Mouse (Mus musculus): ENCODE results near the gene 5031439G07Rik.
A peak's percentile ranks its signal among the peaks of the same experiment; 100 is the strongest.
"Not testable (repeated sequence)": the region's sequence is repeated elsewhere in the genome, so short reads cannot be mapped to it uniquely, and the experiment has no call there.

5031439G07Rik gene

GRCm38 (mm10) chr15:84987874-84988825, at the start of gene 5031439G07Rik:
5031439G07Rik (minus strand) TSS chr15:84988551.
- peak; percentile 87 to 91 for DNase-seq (ENCODE audit: low spot score in 2 of 2)

DNA sequence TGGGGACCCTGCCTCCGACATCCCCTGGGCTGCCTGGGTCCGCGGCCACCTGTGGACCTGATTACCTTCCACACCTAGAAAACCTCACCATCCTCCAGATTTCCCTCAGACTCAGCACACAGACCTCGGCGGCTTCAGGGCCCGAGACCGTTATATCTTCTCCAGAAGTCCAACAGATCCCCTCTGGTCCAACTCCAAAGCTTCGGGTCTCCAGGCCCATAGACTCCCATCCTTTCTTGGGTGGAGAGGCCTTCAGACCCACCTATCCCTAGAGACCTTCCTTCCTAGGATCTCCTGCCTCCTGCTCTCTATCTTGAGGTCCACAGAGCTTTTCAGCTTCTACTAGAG, 49.0 kb upstream of the 5031439G07Rik start:
- DNase-seq (ENCODE audit: low spot score in 2 of 2) = no peak

GRCm38 (mm10) chr15:85036566-85037342, 48.4 kb upstream of the 5031439G07Rik start:
- peak; percentile 97 to 99 for DNase-seq (ENCODE audit: low spot score in 2 of 2)

GRCm38 (mm10) chr15:85033916-85034315, 45.6 kb upstream of the 5031439G07Rik start:
- not testable (repeated sequence) for DNase-seq (ENCODE audit: low spot score in 2 of 2)

GRCm38 (mm10) chr15:85031866-85032265, 43.5 kb upstream of the 5031439G07Rik start:
- DNase-seq (ENCODE audit: low spot score in 2 of 2) = no peak

DNA sequence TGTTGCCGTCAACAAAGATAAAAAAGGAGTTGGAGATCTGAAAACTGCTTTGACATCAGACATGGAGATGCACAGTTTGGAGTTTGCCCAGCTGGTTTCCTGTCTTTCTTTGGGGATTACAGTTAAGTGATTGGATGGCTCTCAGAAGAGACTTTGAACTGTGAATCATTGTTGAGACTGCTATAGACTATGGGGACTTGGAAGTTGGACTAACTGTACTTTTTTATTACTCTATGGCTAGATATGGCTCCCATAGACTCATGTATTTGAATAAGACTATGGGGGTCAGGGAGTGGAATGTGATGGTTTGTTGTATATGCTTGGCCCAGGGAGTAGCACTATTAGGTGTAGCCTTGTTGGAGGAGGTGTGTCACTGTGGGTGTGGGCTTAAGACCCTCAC, 42.3 kb upstream of the 5031439G07Rik start:
- not testable (repeated sequence) for DNase-seq (ENCODE audit: low spot score in 2 of 2)

GRCm38 (mm10) chr15:85028648-85029047, 40.3 kb upstream of the 5031439G07Rik start, which contains the start of gene Fam118a:
Fam118a (plus strand) TSS chr15:85028948.
- DNase-seq (ENCODE audit: low spot score in 2 of 2) = not testable (repeated sequence)

GRCm38 (mm10) chr15:85027740-85028139, 39.4 kb upstream of the 5031439G07Rik start:
- DNase-seq (ENCODE audit: low spot score in 2 of 2) = no peak

DNA sequence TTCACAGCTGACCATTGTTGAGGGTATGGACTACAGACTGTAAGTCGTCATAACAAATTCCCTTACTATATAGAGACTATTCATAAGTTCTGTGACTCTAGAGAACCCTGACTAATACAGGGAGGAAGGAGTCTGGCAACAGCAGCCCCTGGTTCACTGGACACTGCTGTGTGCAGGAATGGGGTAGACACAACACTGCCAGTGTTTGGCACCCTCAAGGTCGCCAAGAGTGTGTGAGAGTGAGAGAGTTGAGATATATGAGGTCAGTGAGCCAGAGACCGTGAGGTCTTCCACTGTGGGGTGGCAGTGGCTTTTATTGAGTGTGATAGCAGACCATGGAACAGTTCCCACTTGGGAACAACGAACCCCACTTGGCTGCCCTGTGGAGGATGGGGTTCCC, 37.8 kb upstream of the 5031439G07Rik start:
- DNase-seq (ENCODE audit: low spot score in 2 of 2) = no peak

DNA sequence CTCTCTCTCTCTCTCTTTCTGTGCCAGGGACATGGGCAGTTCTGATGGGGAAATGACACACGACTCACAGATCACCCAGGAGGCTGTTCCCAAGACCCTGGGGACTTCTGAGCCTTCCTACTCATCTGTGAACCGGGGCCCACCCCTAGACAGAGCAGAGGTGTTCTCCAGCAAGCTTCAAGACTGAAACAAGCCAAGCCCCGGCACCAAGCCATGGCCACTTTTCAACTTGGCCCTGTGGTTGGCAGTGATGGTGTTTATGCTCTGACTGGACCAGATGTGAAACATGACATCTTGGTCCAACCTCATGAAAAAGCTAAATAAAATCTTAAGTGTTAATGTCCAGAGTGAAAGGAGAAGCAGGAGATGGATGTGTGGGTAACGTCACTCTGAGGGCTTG, 33.9 kb upstream of the 5031439G07Rik start:
- DNase-seq (ENCODE audit: low spot score in 2 of 2) = no peak

- DNase-seq (ENCODE audit: low spot score in 2 of 2) = no peak
Measured at GRCm38 (mm10) chr15:85016951-85017664, 28.8 kb upstream of the 5031439G07Rik start, which contains the start of gene Upk3a. Upk3a (plus strand) TSS chr15:85017141.

DNA sequence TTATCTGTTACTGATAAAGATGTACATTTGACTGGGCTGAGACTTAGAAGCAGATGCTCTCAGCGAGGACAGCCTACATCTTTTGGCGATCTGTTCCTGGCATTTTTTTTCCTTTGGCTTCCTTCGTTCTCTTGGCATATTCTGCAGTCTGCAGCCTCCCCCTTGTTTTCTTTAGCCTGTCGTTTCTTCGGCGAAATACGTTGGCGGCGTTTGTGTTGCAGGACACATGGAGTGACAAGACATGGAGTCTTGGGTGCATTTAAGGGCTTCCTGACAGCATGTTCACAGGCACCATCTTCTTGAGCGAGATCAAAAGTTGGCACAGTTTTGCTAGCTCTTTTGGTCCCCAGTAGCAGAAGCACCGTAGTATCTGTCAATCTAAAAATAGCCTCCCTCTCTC, 27.4 kb upstream of the 5031439G07Rik start:
- no peak for DNase-seq (ENCODE audit: low spot score in 2 of 2)

GRCm38 (mm10) chr15:85012662-85013054, 24.3 kb upstream of the 5031439G07Rik start:
- no peak for DNase-seq (ENCODE audit: low spot score in 2 of 2)

DNA sequence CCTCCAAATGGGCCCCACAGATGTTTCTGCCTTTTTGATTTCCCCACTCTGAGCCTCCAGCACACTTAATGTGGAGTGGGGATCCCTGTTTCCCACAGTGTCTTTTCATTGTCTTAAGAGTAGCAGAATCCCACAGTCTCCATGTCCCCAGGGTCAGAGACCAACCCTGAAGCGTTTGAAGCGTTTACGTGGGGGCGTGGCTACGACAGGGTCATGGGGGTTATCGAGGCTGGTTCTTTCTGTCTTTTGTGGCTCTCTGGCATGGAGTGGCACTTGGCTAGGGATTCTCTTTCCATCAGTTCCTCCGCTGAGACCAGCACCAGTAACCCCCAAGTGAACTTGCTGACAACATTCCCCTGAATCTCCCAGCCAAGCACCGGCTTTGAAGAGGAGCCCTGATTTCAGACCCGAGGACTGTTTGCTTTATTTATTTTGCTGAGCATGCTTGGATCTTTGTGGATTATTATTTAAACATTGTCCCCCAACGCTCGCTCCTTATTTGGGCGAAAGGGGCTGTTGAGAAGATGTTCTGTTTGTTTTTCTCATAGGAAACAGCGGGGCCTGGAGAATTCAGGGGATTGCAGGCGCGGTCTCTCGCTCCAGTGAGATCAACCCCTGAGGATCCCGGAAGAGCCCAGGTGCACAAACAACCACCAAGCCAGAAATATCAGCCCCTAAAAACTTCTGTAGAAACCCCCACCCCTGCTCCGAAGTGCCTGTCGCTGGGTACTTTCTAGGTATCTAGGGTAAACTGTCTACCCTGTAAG, 23.7 kb upstream of the 5031439G07Rik start:
- DNase-seq (ENCODE audit: low spot score in 2 of 2) = no peak

GRCm38 (mm10) chr15:85009666-85010065, 21.3 kb upstream of the 5031439G07Rik start:
- DNase-seq (ENCODE audit: low spot score in 2 of 2) = no peak

- DNase-seq (ENCODE audit: low spot score in 2 of 2) = peak; percentile 72 to 91
Measured at GRCm38 (mm10) chr15:85000984-85001982, 12.9 kb upstream of the 5031439G07Rik start.

GRCm38 (mm10) chr15:84999911-85000310, 11.6 kb upstream of the 5031439G07Rik start:
- DNase-seq (ENCODE audit: low spot score in 2 of 2) = no peak

GRCm38 (mm10) chr15:84997768-84998454, 9.6 kb upstream of the 5031439G07Rik start:
- no peak for DNase-seq (ENCODE audit: low spot score in 2 of 2)

DNA sequence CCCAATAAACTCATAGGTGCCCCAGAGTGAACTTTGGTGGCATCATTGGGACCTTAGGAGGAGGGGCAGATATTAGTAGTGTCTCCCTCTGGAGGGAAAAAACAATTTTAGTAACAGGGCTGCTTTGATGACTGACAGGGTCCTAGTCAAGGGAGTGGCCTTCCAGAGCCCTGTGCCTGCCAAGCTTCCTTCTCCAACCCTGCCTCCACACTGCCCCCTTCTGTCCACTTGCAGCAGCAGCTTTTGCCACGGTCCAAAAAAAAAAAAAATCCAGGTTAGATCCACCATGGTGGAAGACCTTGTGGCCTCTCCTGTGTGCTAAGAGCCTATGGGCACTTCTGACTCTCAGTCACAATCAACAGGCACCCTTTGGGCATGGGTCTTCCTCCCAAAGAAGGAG, 7.6 kb upstream of the 5031439G07Rik start:
- DNase-seq (ENCODE audit: low spot score in 2 of 2) = peak; percentile 66 to 86

Data from spleen, postnatal 4 days (tissue).